Mouse (Mus musculus): Measurements from ENCODE around the gene Npcd. TPM values are rescaled to one million over a fixed set of nuclear protein-coding genes. Genes with fewer than 3 reads are reported as not detected.

Npcd gene
- polyA plus RNA-seq, 1 experiment: not detected

DNA sequence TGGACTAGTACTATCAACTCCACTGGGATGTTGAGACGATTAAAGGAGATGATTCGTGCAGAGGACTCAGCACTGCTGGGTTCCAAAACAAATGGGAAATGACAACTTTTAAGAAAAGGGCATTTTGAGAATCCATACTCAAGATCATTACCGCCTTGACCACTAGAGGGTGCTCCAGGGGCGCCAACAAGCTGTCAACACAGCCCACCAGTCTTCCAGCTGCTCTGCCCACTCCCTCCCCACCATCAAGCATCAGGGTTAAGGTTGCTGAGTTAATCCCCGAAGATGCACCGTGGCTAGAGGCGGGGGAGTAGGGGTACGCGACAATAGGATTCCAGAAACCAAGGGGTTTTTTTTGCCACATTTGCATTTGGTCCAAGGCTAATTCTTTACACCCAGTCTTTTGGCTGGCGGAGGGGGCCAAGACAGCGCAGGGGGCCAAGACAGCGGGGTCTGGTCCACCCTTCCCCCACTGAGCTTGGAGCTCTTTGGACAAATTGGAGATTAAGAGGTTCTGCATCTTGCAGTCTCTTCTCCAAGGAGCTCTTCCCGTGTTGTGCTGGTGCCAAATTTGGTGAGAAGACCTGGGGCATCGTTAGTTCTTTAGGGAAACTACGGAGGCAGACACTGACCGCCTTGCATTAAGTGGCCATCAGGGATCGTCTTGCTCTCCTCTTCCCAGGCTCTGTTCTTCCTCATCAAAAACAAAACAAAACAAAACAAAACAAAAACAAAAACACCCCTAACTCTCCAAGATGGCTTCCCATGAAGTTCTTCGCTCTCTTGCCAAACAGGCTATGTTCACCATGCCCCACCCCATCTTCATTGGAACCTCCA is 1.8 kb downstream of the Npcd start:
- no peaks in the 10 kb centered on the region for H3K4me1 ChIP-seq (ENCODE audit: control insufficient read depth, insufficient read depth, low read length)
- no peak for TF ChIP-seq POLR2A (IDR thresholded peaks at IDR 0.05; ENCODE audit: low read depth, low read length)
- TF ChIP-seq CTCF (IDR thresholded peaks at IDR 0.05; ENCODE audit: borderline replicate concordance, insufficient read depth, low read length): peak; percentile 77
- H3K27ac ChIP-seq (ENCODE audit: insufficient read depth, low read length): 0 out of 2 replicates have a peak overlapping the region, but pooled peaks have one; percentile 81
- H3K4me3 ChIP-seq (ENCODE audit: insufficient read depth, low read length): peak overlapping the region; percentile 58

DNA sequence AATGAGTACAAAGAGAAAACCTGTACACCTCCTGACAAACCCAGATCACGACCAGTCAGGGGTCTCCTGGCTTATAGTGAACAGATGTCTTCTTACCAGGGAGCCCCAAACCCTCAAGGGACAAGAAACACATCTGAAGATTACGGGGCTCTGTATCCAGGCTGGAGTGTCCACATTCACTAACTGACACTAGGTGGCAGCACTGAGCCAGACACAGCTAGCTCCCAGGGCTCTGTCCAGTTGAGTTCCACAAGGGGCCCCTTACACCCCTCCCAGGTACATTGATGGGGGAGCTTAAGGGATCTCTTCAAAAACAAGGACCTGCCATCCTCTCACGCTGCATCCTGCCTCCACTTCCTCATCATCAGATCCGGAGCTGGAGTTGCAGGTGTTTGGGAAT is 3.6 kb downstream of the Npcd start:
- Histone ChIP-seq H3K4me1 (ENCODE audit: control insufficient read depth, insufficient read depth, low read length) (no peaks in the 10 kb centered on the region), H3K27ac (ENCODE audit: insufficient read depth, low read length) (no peak overlapping the region), H3K4me3 (ENCODE audit: insufficient read depth, low read length) (no peak overlapping the region)
- TF ChIP-seq CTCF (IDR thresholded peaks at IDR 0.05; ENCODE audit: borderline replicate concordance, insufficient read depth, low read length): peak; percentile 87; the same call in 1 of the 2 replicates
- TF ChIP-seq POLR2A (IDR thresholded peaks at IDR 0.05; ENCODE audit: low read depth, low read length): peak; percentile 9; the same call in 1 of the 2 replicates

DNA sequence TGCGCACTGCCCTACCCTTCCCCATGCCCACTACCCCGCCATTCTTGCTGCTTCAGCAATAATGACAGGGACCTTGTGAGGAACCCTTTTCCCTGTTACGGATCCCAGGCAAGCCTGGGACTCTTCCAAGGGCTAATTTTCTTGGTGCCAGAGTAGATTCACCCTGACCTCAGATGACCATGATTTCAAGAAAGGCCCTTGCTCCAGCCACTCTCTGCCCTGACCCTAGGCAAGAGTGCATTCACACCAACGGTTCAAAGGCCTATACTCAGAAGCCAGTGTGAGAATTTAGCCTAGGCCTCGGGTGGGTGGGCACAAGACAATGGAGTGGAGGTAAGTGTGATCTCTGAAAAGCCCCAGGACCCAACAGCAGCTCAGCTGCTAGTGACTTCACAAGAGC is 4.6 kb downstream of the Npcd start:
- Histone ChIP-seq H3K4me1 (ENCODE audit: control insufficient read depth, insufficient read depth, low read length) (no peaks in the 10 kb centered on the region), H3K27ac (ENCODE audit: insufficient read depth, low read length) (no peak overlapping the region), H3K4me3 (ENCODE audit: insufficient read depth, low read length) (no peak overlapping the region)
- TF ChIP-seq CTCF (IDR thresholded peaks at IDR 0.05; ENCODE audit: borderline replicate concordance, insufficient read depth, low read length) (no peak), POLR2A (IDR thresholded peaks at IDR 0.05; ENCODE audit: low read depth, low read length) (no peak; the same call in 1 of the 2 replicates)

DNA sequence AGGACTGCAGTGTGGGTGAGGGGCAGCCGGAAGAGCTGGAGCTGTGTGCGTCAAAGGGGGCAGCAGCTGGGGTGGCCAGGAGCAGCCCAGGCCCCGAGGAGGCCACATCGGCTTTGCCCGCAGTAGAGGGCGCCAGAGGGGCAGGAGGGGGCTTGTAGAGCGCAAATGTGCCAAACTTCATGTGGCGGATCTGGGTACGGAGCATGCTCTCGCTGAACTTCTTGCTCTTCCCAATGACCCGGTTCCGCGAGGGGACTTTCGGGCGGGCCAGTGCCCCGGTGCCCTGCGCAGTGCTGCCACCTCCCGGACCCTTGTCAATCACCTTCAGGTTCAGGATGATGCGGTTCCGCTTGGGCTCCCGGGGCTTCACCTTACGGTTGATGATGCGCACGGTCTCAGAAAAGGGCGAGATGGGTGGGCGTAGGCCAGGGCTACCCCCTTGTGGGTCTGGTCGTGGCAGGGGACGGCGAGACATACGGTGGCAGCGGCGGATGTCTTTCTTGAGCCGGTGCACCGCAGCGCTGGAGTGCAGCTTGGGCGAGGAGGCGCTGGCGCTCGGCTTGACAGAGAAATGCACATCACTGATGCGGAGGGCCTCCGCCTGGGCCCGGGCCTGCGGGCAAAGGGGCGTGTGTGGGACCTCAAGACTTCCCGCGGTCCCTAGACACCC is 5.5 kb downstream of the Npcd start:
- TF ChIP-seq CTCF (IDR thresholded peaks at IDR 0.05; ENCODE audit: borderline replicate concordance, insufficient read depth, low read length): 0 out of 2 replicates have a peak, but pooled peaks have one; percentile 4
- 0 out of 2 replicates have a peak, but pooled peaks have one; percentile 20 for TF ChIP-seq POLR2A (IDR thresholded peaks at IDR 0.05; ENCODE audit: low read depth, low read length)
- H3K27ac ChIP-seq (ENCODE audit: insufficient read depth, low read length): no peak overlapping the region
- no peak overlapping the region for H3K4me3 ChIP-seq (ENCODE audit: insufficient read depth, low read length)
- no peaks in the 10 kb centered on the region for H3K4me1 ChIP-seq (ENCODE audit: control insufficient read depth, insufficient read depth, low read length)

DNA sequence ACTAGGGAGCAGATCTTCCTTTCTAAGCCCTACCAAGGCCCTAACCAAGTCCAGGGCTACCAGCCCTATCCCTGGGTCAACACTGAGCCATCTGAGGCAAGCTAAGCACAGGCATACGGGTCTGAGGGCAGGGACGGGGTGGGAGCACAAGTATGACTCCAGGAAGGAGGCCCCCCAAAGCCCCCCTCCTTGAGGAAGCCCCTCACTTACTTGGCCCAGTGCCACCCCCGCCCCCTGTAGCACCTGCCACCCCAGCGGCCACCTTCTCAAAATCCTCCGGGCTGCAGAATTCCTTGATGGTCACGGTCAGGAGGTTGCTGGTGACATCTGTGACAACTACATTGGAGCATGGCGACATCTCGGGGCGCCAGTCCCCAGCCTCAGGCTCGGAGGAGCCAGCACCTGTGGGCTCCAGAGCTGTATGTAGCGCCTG is 6.2 kb downstream of the Npcd start:
- TF ChIP-seq POLR2A (IDR thresholded peaks at IDR 0.05; ENCODE audit: low read depth, low read length) (no peak), CTCF (IDR thresholded peaks at IDR 0.05; ENCODE audit: borderline replicate concordance, insufficient read depth, low read length) (no peak)
- Histone ChIP-seq H3K27ac (ENCODE audit: insufficient read depth, low read length) (no peak overlapping the region), H3K4me1 (ENCODE audit: control insufficient read depth, insufficient read depth, low read length) (no peaks in the 10 kb centered on the region), H3K4me3 (ENCODE audit: insufficient read depth, low read length) (no peak overlapping the region)

DNA sequence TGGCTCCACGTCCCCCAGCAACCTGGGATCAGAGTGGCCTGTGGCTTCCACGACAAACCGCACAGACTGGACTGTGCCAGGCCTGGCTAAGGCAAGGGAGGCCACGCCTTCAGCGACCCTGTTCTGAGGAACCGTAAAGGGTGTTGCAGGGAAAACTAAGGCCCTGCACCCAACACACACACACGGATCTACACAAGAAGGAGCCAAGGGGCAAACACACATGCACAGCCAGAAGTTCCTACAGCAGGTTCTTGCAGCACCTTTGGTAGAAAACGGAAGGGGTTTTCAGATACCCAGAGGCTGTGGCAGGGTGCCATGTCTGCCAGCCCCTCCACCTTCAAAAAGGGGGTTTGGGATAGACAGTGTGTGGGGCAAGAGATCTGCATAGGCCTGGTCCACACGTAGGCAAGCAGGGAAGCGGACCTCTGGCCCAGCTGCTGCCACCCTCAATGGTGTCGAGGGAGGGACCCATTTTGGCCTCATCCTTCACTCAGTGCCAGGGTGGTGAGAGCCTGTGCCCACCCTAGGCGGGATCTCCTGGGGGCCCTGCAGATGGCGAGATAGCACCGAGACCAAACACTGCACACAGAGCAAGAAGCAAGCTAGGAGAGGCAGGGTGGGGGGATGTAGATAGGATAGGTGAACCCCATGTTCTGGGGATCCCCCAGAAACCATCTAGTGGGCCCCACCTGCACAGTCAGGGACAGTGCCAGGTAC is 6.8 kb downstream of the Npcd start:
- Histone ChIP-seq H3K4me3 (ENCODE audit: insufficient read depth, low read length) (no peak overlapping the region), H3K27ac (ENCODE audit: insufficient read depth, low read length) (no peak overlapping the region), H3K4me1 (ENCODE audit: control insufficient read depth, insufficient read depth, low read length) (no peaks in the 10 kb centered on the region)
- no peak for TF ChIP-seq CTCF (IDR thresholded peaks at IDR 0.05; ENCODE audit: borderline replicate concordance, insufficient read depth, low read length)
- TF ChIP-seq POLR2A (IDR thresholded peaks at IDR 0.05; ENCODE audit: low read depth, low read length): 0 out of 2 replicates have a peak, but pooled peaks have one; percentile 24

DNA sequence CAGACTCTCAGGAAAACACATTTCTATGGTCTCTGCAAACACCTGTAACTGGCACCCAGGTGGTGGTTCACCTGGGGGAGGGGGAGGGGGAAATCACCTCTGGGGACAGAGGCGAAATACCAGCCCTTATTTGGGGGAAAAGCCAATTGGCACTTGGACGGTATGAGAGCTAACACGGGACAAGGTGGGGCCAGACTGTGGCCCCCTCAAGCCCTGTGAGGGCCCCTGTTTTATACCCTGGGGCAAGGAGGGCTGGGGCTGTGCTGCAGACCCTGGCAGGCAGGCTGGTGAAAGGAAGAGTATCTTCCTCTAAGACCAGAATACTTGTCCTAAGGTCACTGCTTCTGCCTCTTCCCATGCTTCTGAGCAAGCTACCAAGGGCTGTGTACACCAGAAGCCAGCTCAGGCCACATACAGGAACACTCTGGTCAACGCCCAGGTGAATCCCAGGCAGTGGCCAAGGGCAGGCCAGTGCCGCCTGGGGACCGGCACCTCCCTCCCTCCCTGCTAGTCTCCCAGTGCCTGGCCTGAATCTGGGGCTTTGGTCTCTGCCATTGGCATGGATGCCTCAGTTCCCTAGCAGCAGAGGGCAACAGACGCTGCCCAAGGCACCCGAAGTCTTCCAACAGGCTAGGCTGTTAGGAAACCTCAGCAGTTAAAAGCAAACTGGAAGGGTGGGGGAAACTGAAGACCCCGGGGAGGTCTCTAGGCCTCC is 7.7 kb downstream of the Npcd start:
- Histone ChIP-seq H3K27ac (ENCODE audit: insufficient read depth, low read length) (no peak overlapping the region), H3K4me1 (ENCODE audit: control insufficient read depth, insufficient read depth, low read length) (no peaks in the 10 kb centered on the region), H3K4me3 (ENCODE audit: insufficient read depth, low read length) (no peak overlapping the region)
- TF ChIP-seq POLR2A (IDR thresholded peaks at IDR 0.05; ENCODE audit: low read depth, low read length): no peak
- TF ChIP-seq CTCF (IDR thresholded peaks at IDR 0.05; ENCODE audit: borderline replicate concordance, insufficient read depth, low read length): no peak

DNA sequence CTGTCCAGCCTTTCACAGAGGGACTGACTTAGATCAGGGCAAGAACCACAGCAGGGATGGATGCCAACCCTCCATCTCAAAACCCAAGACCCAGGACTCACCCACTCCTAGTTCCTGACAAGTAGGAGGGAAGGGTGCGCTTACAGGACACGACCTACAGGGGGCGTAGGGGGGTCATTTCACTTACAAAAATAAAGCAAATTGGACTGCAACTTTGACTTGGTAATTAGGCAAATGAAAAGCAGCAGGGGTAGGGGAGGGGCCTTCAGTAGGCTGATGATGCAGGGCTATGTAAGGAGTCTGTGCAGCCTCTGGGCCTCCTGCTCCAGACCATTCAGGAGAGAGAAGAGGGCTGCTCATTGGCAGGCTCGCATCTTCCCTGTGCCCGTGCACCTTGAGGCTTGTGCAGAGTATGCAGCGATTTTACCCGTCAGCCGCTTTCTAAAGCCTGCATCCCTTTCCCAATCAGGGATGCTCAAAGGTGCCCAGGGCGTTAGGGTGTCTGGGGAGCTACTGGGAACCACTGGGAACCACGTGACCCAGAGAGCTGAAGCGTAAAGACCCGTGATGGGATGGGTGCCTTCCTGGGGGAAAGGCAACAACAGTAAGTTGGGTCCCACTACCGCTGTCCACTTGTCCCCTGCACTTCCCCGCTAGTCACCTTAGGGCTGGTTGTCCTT is 8.8 kb downstream of the Npcd start:
- TF ChIP-seq POLR2A (IDR thresholded peaks at IDR 0.05; ENCODE audit: low read depth, low read length): no peak
- no peak for TF ChIP-seq CTCF (IDR thresholded peaks at IDR 0.05; ENCODE audit: borderline replicate concordance, insufficient read depth, low read length)
- H3K4me1 ChIP-seq (ENCODE audit: control insufficient read depth, insufficient read depth, low read length): no peaks in the 10 kb centered on the region
- no peak overlapping the region for H3K27ac ChIP-seq (ENCODE audit: insufficient read depth, low read length)
- no peak overlapping the region for H3K4me3 ChIP-seq (ENCODE audit: insufficient read depth, low read length)

All from embryonic fibroblast, embryonic 13.5 days (primary cell).